Mouse (Mus musculus) T-cell, adult 2 months (primary cell): ENCODE data around the gene Palm3.
"Not testable (repeated sequence)": the region's sequence is repeated elsewhere in the genome, so short reads cannot be mapped to it uniquely, and the experiment has no call there.

Source experiments
- DNase-seq: peaks from one replicate; pipeline ENCODE4 v3.0.0; 2022; ENCODE audit warnings: low spot score

Gene Palm3

GRCm38 (mm10) chr8:83997511-83998141 is 23.6 kb upstream of the Palm3 start, which contains the start of gene Samd1:
TSS of gene Samd1 (plus strand) at chr8:83997672.
- peak; percentile 35 for DNase-seq

- peak; percentile 61 for DNase-seq
Measured at GRCm38 (mm10) chr8:83998231-83999056, 22.8 kb upstream of the Palm3 start.

- DNase-seq: no peak
Measured at GRCm38 (mm10) chr8:83999057-83999705, 22.1 kb upstream of the Palm3 start.

- DNase-seq: no peak
Measured at GRCm38 (mm10) chr8:83999825-84000224, 21.4 kb upstream of the Palm3 start.

- no peak for DNase-seq
Measured at GRCm38 (mm10) chr8:84001281-84002000, 19.8 kb upstream of the Palm3 start, which contains the start of gene 1700067K01Rik. TSS of gene 1700067K01Rik (plus strand) at chr8:84001502.

- DNase-seq: no peak
Measured at GRCm38 (mm10) chr8:84002957-84003611, 18.2 kb upstream of the Palm3 start.

GRCm38 (mm10) chr8:84003612-84004246 is 17.5 kb upstream of the Palm3 start:
- no peak for DNase-seq

GRCm38 (mm10) chr8:84004533-84005201 is 16.6 kb upstream of the Palm3 start:
- peak; percentile 95 for DNase-seq

- not testable (repeated sequence) for DNase-seq
Measured at GRCm38 (mm10) chr8:84005502-84005901, 15.8 kb upstream of the Palm3 start.

- no peak for DNase-seq
Measured at GRCm38 (mm10) chr8:84008362-84008761, 12.9 kb upstream of the Palm3 start.

- peak; percentile 67 for DNase-seq
Measured at GRCm38 (mm10) chr8:84009876-84010275, 11.4 kb upstream of the Palm3 start.

- DNase-seq: peak; percentile 54
Measured at GRCm38 (mm10) chr8:84010625-84011611, 10.4 kb upstream of the Palm3 start.

GRCm38 (mm10) chr8:84011705-84012498 is 9.4 kb upstream of the Palm3 start, which contains the start of gene 2210011C24Rik:
TSS of gene 2210011C24Rik (minus strand) at chr8:84012171.
- peak; percentile 18 for DNase-seq

GRCm38 (mm10) chr8:84012499-84013165 is 8.6 kb upstream of the Palm3 start:
- no peak for DNase-seq

GRCm38 (mm10) chr8:84015833-84016232 is 5.4 kb upstream of the Palm3 start:
- DNase-seq: no peak

GRCm38 (mm10) chr8:84019738-84020137 is 1.5 kb upstream of the Palm3 start:
- no peak for DNase-seq

- no peak for DNase-seq
Measured at GRCm38 (mm10) chr8:84021569-84021968, 298 bp downstream of the Palm3 start.

- DNase-seq: no peak
Measured at GRCm38 (mm10) chr8:84023085-84023484, 1.8 kb downstream of the Palm3 start.
